Mouse (Mus musculus) cortical plate, adult 2 months (tissue): ENCODE measurements at regions not wholly inside any gene's neighbourhood (a gene's known extent, or its start where the extent isn't known, plus 50 kb on each side); places are given as distances from the start of the nearest gene placed in this dataset.

Source experiments
- H3K27ac ChIP-seq: fragments of 200-500 bp; 2 replicates; pipeline ENCODE4 v1.5.1; 2012; ENCODE audit warnings: low read length, control low read depth, inconsistent platforms; ENCODE audit not compliant: insufficient read depth
- H3K4me1 ChIP-seq: fragments of 200-500 bp; 2 replicates; pipeline ENCODE4 v1.6.1; 2011; ENCODE audit warnings: low read length; ENCODE audit not compliant: control insufficient read depth, insufficient read depth
- H3K4me3 ChIP-seq: fragments of 200-500 bp; 2 replicates; pipeline ENCODE4 v1.5.1; 2011; ENCODE audit warnings: mild to moderate bottlenecking, low read length, control low read depth; ENCODE audit not compliant: insufficient read depth
- CTCF ChIP-seq: fragments of 200-500 bp; IDR thresholded peaks from 2 replicates; pipeline ENCODE4 v1.5.1; 2011; ENCODE audit warnings: mild to moderate bottlenecking, control low read depth, low read length; ENCODE audit not compliant: insufficient read depth; ENCODE audit errors: extremely low read depth
- POLR2A ChIP-seq: fragments of 200-500 bp; IDR thresholded peaks from 2 replicates; pipeline ENCODE4 v1.6.1; 2011; ENCODE audit warnings: mild to moderate bottlenecking, low read length, control low read depth; ENCODE audit not compliant: insufficient read depth; ENCODE audit errors: extremely low read depth

DNA sequence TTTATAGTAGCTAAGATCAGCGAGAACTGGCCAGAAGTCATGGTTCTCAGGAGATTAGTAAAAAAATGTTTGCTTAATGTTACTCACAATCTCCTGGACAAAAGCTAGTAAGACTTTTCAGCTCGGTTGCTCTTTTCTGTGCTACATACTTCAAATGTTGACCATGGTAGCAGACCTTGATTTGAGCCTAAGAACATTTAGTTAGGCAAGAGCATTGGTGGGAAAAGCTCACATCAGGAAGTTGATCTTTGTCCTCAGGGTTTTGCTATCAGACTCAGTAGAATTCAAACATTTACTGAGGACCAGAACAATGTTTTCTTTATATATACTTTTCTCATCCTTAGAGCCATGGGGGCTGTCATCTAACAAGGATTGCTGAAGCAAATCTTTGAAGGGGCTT, 170.4 kb downstream of the Cavin4 start:
- no peak overlapping the region for H3K4me3 ChIP-seq
- no peak overlapping the region for H3K27ac ChIP-seq
- H3K4me1 ChIP-seq, result no peaks in the 10 kb centered on the region
- TF ChIP-seq POLR2A, result no peak
- TF ChIP-seq CTCF, result no peak

DNA sequence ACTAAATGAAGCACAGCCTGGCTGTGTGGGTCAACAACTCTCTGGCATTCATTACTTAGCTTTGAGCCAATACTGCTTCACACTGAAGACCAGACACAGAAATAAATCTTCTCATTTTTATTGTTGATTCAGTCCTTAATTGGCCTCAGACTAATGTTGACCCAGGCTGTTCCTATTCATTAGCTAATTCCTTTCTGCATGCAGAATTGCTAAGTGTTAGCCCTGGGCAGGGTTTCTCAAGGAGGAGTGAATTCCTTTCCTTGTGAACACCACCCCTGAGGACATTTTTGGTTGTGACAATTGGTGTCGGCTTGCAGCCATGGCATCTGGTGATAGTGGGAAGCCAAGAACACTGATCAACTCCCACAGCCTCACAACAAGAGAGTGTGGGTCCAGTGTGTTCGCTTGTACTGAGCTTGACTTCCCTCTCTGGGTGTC, 179.5 kb downstream of the Cavin4 start:
- Histone ChIP-seq H3K4me3 (no peak overlapping the region), H3K4me1 (no peaks in the 10 kb centered on the region), H3K27ac (no peak overlapping the region)
- TF ChIP-seq POLR2A (no peak), CTCF (no peak)

DNA sequence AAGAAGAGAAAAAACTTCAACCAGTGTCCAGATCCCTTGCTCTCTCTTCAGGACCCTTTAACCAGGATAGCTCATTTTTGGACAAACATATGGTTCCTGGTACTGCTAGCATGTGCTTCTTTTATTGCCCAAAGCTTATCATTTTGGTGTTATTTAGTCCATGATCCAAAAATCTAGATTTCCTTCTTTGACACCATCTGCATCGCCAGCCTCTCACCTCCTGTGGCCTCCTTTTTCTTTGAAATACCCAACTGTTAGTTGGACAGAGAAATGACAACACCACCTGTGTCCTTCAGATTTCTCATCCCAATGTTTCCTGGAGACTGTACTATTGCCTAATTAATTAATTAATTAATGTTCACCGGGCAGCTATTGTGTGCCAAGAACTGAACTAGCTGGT, 188.0 kb upstream of the Plppr1 start:
- Histone ChIP-seq H3K4me1 (no peaks in the 10 kb centered on the region), H3K4me3 (no peak overlapping the region), H3K27ac (no peak overlapping the region)
- no peak for TF ChIP-seq POLR2A

DNA sequence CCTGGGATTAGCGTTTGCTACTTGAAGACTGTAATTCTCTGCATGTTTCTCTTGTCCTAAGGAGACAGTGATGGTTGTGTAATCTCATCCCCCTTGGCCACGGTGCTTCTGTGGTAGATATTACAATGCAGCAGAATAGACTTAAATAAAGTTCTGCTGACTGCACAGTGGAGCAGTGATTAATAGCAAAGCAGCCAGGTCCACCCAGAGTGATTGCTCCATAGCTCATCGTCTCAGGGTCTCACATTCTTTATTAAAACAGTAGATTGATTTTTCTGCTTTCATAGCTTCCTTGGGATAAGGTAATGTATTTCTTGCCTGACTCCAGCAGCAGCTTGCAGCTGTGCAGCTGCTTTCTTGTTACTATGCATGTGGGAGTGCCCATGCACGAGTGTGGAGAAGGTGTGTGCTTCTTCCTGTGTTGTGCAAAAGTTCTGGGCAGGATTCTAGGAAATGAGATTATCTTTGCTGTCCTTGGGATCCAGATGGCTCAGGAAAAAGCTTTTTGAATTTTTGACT, 169.9 kb upstream of the Plppr1 start:
- Histone ChIP-seq H3K4me1 (no peaks in the 10 kb centered on the region), H3K4me3 (no peak overlapping the region), H3K27ac (no peak overlapping the region)
- TF ChIP-seq POLR2A (no peak), CTCF (no peak)

DNA sequence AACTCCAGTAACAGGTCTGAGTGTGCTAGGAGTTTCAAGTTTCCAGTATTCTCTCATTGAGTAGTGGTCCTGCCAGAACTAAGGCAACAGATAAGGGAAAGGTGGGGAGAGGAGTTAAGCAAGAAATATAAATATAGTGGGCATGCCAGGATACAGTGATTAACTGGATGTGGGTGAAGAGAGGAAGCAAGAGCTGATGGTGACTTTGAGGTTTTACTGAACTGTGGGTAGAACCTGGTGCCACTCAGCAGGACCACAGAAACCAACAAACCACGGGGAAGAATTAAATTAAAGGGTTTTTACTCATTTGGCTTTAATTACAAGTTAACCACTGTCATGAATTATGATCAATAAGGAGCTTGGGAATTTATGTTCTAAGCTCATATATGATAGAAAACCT, 154.5 kb upstream of the Plppr1 start:
- no peak for TF ChIP-seq CTCF
- no peak for TF ChIP-seq POLR2A
- no peak overlapping the region for H3K27ac ChIP-seq
- no peaks in the 10 kb centered on the region; the same call in 1 of the 2 replicates for H3K4me1 ChIP-seq
- H3K4me3 ChIP-seq, result no peak overlapping the region

DNA sequence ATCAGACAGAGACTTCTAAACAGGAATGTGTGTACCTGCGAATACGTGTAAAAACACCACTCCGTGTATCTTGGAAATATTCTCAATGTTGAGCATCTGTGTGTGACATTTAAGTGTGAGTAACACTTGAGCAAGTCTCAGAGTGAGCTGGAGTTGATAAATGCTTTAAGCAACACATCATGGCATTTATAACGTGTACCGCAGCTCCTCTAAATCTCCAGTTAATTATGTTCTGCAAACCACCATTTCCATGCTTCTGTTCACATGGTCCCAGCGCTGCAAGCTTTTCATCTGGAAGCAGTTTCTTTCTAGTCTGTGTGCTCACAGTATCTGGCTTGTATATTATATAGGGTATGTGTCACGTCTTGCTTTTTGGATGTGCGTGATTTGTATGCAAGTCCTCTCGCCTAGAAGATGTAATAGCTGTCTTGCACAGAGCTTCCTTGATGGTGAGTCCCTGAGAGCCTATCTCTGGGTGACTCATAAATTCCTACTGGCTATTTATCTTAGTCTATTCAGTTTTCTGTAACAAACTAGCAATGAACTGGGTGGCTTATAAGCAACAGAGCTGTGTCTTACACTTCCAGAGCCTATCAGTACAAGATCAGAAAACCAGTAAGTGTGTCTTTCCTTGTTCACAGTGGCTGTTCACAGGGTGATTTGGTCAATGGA, 153.7 kb upstream of the Plppr1 start:
- no peak overlapping the region for H3K4me3 ChIP-seq
- TF ChIP-seq POLR2A (no peak), CTCF (no peak)
- H3K27ac ChIP-seq, result no peak overlapping the region
- no peaks in the 10 kb centered on the region; the same call in 1 of the 2 replicates for H3K4me1 ChIP-seq

DNA sequence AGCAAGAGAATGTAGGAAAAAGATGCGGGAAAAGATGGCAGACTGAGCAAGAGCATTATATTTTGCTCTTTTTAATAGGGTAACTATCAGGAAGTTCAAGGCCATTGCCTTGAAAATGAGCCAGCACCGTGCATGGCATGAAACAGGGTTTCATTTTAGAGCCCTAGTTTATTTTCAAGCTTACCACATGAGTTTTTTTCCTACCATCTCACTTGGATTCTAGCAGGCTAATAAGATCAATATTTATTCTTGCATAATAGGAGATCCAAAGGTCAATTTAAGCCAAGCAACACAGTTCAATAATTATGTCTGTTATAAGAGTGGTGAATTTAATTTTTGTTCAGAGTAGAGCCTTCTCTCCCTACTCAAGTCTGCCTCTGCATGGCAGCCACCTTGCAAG, 149.9 kb upstream of the Plppr1 start:
- H3K27ac ChIP-seq, result no peak overlapping the region
- no peak overlapping the region for H3K4me3 ChIP-seq
- no peaks in the 10 kb centered on the region; the same call in 1 of the 2 replicates for H3K4me1 ChIP-seq
- TF ChIP-seq CTCF (no peak), POLR2A (no peak)

DNA sequence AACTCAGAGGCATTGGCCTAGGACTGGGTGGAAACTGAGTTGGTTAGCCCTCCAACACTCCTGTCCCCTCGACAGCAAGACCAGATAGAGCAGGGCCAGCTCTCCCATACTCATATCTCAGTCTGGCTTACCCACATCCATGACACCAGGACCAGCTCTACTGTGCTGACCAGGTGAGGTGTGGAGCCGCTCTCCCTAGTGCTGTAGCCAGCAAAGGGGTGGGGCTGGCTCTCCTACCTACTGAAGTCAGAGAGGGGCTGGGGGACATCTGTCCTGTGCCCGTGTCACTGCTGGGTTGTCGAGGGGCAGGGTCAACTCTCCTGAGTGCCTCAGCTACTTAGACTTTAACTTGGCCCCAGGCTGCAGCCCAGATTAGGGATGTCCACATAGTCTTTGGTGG, 145.8 kb upstream of the Plppr1 start:
- H3K4me3 ChIP-seq, result no peak overlapping the region
- H3K4me1 ChIP-seq, result no peaks in the 10 kb centered on the region
- TF ChIP-seq CTCF (no peak), POLR2A (no peak)
- no peak overlapping the region for H3K27ac ChIP-seq

DNA sequence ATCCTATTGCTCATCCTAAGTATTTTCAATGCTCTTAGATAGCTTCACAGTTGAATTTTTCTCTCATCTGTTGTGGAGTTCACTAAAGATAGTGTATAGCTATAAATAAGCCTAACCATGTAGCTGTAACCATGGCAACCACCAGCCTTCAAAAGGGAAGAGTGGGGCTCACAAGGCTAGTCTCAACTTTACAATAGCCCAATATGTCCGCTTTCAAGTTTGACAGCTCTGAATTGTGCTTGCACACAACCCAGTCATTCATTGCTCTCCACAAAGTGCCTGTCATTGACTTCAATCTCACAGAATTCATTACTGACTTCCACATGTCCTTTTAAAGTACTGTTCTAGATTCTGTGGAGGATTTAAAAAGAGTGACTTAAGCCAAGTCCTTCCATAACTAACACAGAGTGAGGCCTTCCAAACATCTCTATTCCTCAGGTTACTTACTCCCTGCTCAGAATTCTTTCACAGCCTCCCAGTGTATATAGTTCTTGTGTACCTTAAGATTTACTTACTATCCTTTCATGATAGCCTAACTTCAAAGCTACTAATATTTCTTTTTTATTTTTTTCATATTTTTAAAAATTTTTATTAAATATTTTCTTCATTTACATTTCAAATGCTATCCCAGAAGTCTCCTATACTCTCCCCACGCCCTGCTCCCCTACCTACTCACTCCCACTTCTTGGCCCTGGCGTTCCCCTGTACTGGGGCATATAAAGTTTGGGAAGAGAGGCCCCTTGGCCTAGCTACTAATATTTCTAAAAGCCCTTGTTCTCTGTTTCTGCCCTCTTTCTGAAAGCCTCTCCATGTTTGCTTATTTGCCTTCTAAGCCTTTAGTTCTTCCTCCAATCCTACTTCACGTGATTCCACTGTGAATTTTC, 134.3 kb upstream of the Plppr1 start:
- no peak overlapping the region for H3K27ac ChIP-seq
- peaks cover 2% of the 10 kb centered on the region; the same call in 1 of the 2 replicates for H3K4me1 ChIP-seq
- no peak for TF ChIP-seq CTCF
- no peak for TF ChIP-seq POLR2A
- H3K4me3 ChIP-seq, result no peak overlapping the region
